Mouse (Mus musculus): ENCODE measurements around the gene Fads2. TPM values are rescaled to one million over a fixed set of nuclear protein-coding genes. Genes with fewer than 3 reads are reported as not detected.
A peak's percentile ranks its signal among the peaks of the same experiment; 100 is the strongest.

Gene Fads2
- polyA plus RNA-seq, 1 experiment from 2014 or later: 74.5 TPM

GRCm38 (mm10) chr19:10070186-10070980 lies 31.2 kb downstream of the Fads2 start:
- 90% methylated on average over 8 of the region's 8 CpGs for WGBS
- Histone ChIP-seq H3K4me3 (ENCODE audit: low read length) (no peak overlapping the region), H3K4me1 (replicated peaks; ENCODE audit: control insufficient read depth, insufficient read depth, low read length) (no peaks in the 10 kb centered on the region), H3K27me3 (ENCODE audit: control insufficient read depth, insufficient read depth, low read depth, low read length) (no peaks in the 10 kb centered on the region), H3K4me2 (ENCODE audit: low read depth, low read length) (no peak overlapping the region), H3K27ac (ENCODE audit: low read length) (no peak overlapping the region), H3K9ac (ENCODE audit: low read length) (no peak overlapping the region), H3K36me3 (ENCODE audit: control insufficient read depth, insufficient read depth, low read length) (peaks cover 44% of the 10 kb centered on the region), H3K9me3 (ENCODE audit: control insufficient read depth, low read length) (no peaks in the 10 kb centered on the region)
- no peak for ATAC-seq (ENCODE audit: low read depth)

- H3K9ac ChIP-seq (ENCODE audit: low read length): no peak overlapping the region
- ATAC-seq (ENCODE audit: low read depth): 0 out of 2 replicates have a peak, but pooled peaks have one; percentile 13
- peaks cover 3% of the 10 kb centered on the region; the same call in 1 of the 2 replicates for H3K4me1 ChIP-seq (replicated peaks; ENCODE audit: control insufficient read depth, insufficient read depth, low read length)
- H3K27ac ChIP-seq (ENCODE audit: low read length): no peak overlapping the region
- no peaks in the 10 kb centered on the region for H3K27me3 ChIP-seq (ENCODE audit: control insufficient read depth, insufficient read depth, low read depth, low read length)
- 67% methylated on average over 7 of the region's 7 CpGs for WGBS
- no peak overlapping the region for H3K4me2 ChIP-seq (ENCODE audit: low read depth, low read length)
- H3K4me3 ChIP-seq (ENCODE audit: low read length): no peak overlapping the region
- no peaks in the 10 kb centered on the region for H3K9me3 ChIP-seq (ENCODE audit: control insufficient read depth, low read length)
- peaks cover 23% of the 10 kb centered on the region for H3K36me3 ChIP-seq (ENCODE audit: control insufficient read depth, insufficient read depth, low read length)
Measured at GRCm38 (mm10) chr19:10067701-10068100, 33.8 kb downstream of the Fads2 start.

- 89% methylated on average over 3 of the region's 3 CpGs for WGBS
- ATAC-seq (ENCODE audit: low read depth): no peak
- Histone ChIP-seq H3K9me3 (ENCODE audit: control insufficient read depth, low read length) (no peaks in the 10 kb centered on the region), H3K4me3 (ENCODE audit: low read length) (no peak overlapping the region), H3K4me1 (replicated peaks; ENCODE audit: control insufficient read depth, insufficient read depth, low read length) (peaks cover 7% of the 10 kb centered on the region), H3K4me2 (ENCODE audit: low read depth, low read length) (no peak overlapping the region), H3K27ac (ENCODE audit: low read length) (no peak overlapping the region), H3K36me3 (ENCODE audit: control insufficient read depth, insufficient read depth, low read length) (peaks cover 32% of the 10 kb centered on the region), H3K27me3 (ENCODE audit: control insufficient read depth, insufficient read depth, low read depth, low read length) (no peaks in the 10 kb centered on the region), H3K9ac (ENCODE audit: low read length) (no peak overlapping the region)
Measured at GRCm38 (mm10) chr19:10066502-10066901, 35.0 kb downstream of the Fads2 start.

- ATAC-seq (ENCODE audit: low read depth): no peak
- Histone ChIP-seq H3K36me3 (ENCODE audit: control insufficient read depth, insufficient read depth, low read length) (peaks cover 31% of the 10 kb centered on the region), H3K4me3 (ENCODE audit: low read length) (no peak overlapping the region), H3K27ac (ENCODE audit: low read length) (no peak overlapping the region), H3K9me3 (ENCODE audit: control insufficient read depth, low read length) (no peaks in the 10 kb centered on the region), H3K9ac (ENCODE audit: low read length) (no peak overlapping the region), H3K4me2 (ENCODE audit: low read depth, low read length) (no peak overlapping the region), H3K4me1 (replicated peaks; ENCODE audit: control insufficient read depth, insufficient read depth, low read length) (peaks cover 11% of the 10 kb centered on the region), H3K27me3 (ENCODE audit: control insufficient read depth, insufficient read depth, low read depth, low read length) (no peaks in the 10 kb centered on the region)
- 86% methylated on average over 4 of the region's 4 CpGs for WGBS
Measured at GRCm38 (mm10) chr19:10066189-10066500, 35.4 kb downstream of the Fads2 start.

GRCm38 (mm10) chr19:10065465-10066188 lies 35.9 kb downstream of the Fads2 start:
- no peak for ATAC-seq (ENCODE audit: low read depth)
- Histone ChIP-seq H3K27ac (ENCODE audit: low read length) (no peak overlapping the region), H3K9ac (ENCODE audit: low read length) (no peak overlapping the region), H3K4me3 (ENCODE audit: low read length) (no peak overlapping the region), H3K4me1 (replicated peaks; ENCODE audit: control insufficient read depth, insufficient read depth, low read length) (peaks cover 16% of the 10 kb centered on the region), H3K27me3 (ENCODE audit: control insufficient read depth, insufficient read depth, low read depth, low read length) (no peaks in the 10 kb centered on the region), H3K9me3 (ENCODE audit: control insufficient read depth, low read length) (no peaks in the 10 kb centered on the region), H3K4me2 (ENCODE audit: low read depth, low read length) (no peak overlapping the region), H3K36me3 (ENCODE audit: control insufficient read depth, insufficient read depth, low read length) (peaks cover 31% of the 10 kb centered on the region)
- 77% methylated on average over 5 of the region's 5 CpGs for WGBS

- WGBS: 60% methylated on average over 10 of the region's 10 CpGs
- Histone ChIP-seq H3K36me3 (ENCODE audit: control insufficient read depth, insufficient read depth, low read length) (peaks cover 20% of the 10 kb centered on the region), H3K27ac (ENCODE audit: low read length) (peak overlapping the region; percentile 62)
Measured at GRCm38 (mm10) chr19:10064173-10065012, 37.2 kb downstream of the Fads2 start.

GRCm38 (mm10) chr19:10062862-10063261 lies 38.7 kb downstream of the Fads2 start:
- H3K36me3 ChIP-seq (ENCODE audit: control insufficient read depth, insufficient read depth, low read length): peaks cover 23% of the 10 kb centered on the region
- no peaks in the 10 kb centered on the region for H3K9me3 ChIP-seq (ENCODE audit: control insufficient read depth, low read length)

More at GRCm38 (mm10) chr19:10064173-10065012, 37.2 kb downstream of the Fads2 start:
- Histone ChIP-seq H3K9ac (ENCODE audit: low read length) (no peak overlapping the region), H3K9me3 (ENCODE audit: control insufficient read depth, low read length) (no peaks in the 10 kb centered on the region), H3K4me1 (replicated peaks; ENCODE audit: control insufficient read depth, insufficient read depth, low read length) (peaks cover 28% of the 10 kb centered on the region), H3K4me3 (ENCODE audit: low read length) (no peak overlapping the region), H3K27me3 (ENCODE audit: control insufficient read depth, insufficient read depth, low read depth, low read length) (no peaks in the 10 kb centered on the region), H3K4me2 (ENCODE audit: low read depth, low read length) (no peak overlapping the region)
- ATAC-seq (ENCODE audit: low read depth): peak; percentile 29; the same call in 1 of the 2 replicates

GRCm38 (mm10) chr19:10062292-10062691 lies 39.3 kb downstream of the Fads2 start:
- Histone ChIP-seq H3K4me1 (replicated peaks; ENCODE audit: control insufficient read depth, insufficient read depth, low read length) (peaks cover 42% of the 10 kb centered on the region), H3K4me2 (ENCODE audit: low read depth, low read length) (no peak overlapping the region), H3K27me3 (ENCODE audit: control insufficient read depth, insufficient read depth, low read depth, low read length) (no peaks in the 10 kb centered on the region), H3K9ac (ENCODE audit: low read length) (no peak overlapping the region), H3K27ac (ENCODE audit: low read length) (no peak overlapping the region), H3K4me3 (ENCODE audit: low read length) (no peak overlapping the region), H3K36me3 (ENCODE audit: control insufficient read depth, insufficient read depth, low read length) (peaks cover 25% of the 10 kb centered on the region), H3K9me3 (ENCODE audit: control insufficient read depth, low read length) (no peaks in the 10 kb centered on the region)
- ATAC-seq (ENCODE audit: low read depth): no peak
- 84% methylated on average over 8 of the region's 8 CpGs for WGBS

More at GRCm38 (mm10) chr19:10062862-10063261, 38.7 kb downstream of the Fads2 start:
- no peaks in the 10 kb centered on the region for H3K27me3 ChIP-seq (ENCODE audit: control insufficient read depth, insufficient read depth, low read depth, low read length)
- H3K4me3 ChIP-seq (ENCODE audit: low read length): no peak overlapping the region
- H3K4me1 ChIP-seq (replicated peaks; ENCODE audit: control insufficient read depth, insufficient read depth, low read length): peaks cover 38% of the 10 kb centered on the region
- ATAC-seq (ENCODE audit: low read depth): no peak
- WGBS: 87% methylated on average over 5 of the region's 5 CpGs
- H3K9ac ChIP-seq (ENCODE audit: low read length): no peak overlapping the region
- H3K4me2 ChIP-seq (ENCODE audit: low read depth, low read length): no peak overlapping the region
- no peak overlapping the region for H3K27ac ChIP-seq (ENCODE audit: low read length)

GRCm38 (mm10) chr19:10061624-10062023 lies 39.9 kb downstream of the Fads2 start:
- WGBS: 90% methylated on average over 2 of the region's 2 CpGs
- no peak for ATAC-seq (ENCODE audit: low read depth)
- Histone ChIP-seq H3K9ac (ENCODE audit: low read length) (no peak overlapping the region), H3K36me3 (ENCODE audit: control insufficient read depth, insufficient read depth, low read length) (peaks cover 23% of the 10 kb centered on the region), H3K27ac (ENCODE audit: low read length) (no peak overlapping the region), H3K4me2 (ENCODE audit: low read depth, low read length) (no peak overlapping the region), H3K27me3 (ENCODE audit: control insufficient read depth, insufficient read depth, low read depth, low read length) (no peaks in the 10 kb centered on the region), H3K4me1 (replicated peaks; ENCODE audit: control insufficient read depth, insufficient read depth, low read length) (peaks cover 47% of the 10 kb centered on the region), H3K4me3 (ENCODE audit: low read length) (no peak overlapping the region), H3K9me3 (ENCODE audit: control insufficient read depth, low read length) (no peaks in the 10 kb centered on the region)

All from lung, embryonic 16.5 days (tissue).